Mouse (Mus musculus) lung, adult 18-20 months (tissue): ENCODE results near the gene Slc30a2.
A peak's percentile ranks its signal among the peaks of the same experiment; 100 is the strongest.
"Not testable (repeated sequence)": the region's sequence is repeated elsewhere in the genome, so short reads cannot be mapped to it uniquely, and the experiment has no call there.

Experiments
- DNase-seq, 2 experiments: peaks; one replicate each; pipeline ENCODE4 v3.0.0; 2022; ENCODE audit warnings: mixed read lengths in 2 of 2

Gene Slc30a2

GRCm38 (mm10) chr4:134361215-134361614 is 18.2 kb downstream of the Slc30a2 start:
- no peak for DNase-seq

- DNase-seq, result no peak
Measured at GRCm38 (mm10) chr4:134362124-134362523, 19.1 kb downstream of the Slc30a2 start.

GRCm38 (mm10) chr4:134362586-134362985 is 19.6 kb downstream of the Slc30a2 start:
- DNase-seq, result peak; percentile 53 to 67

GRCm38 (mm10) chr4:134365280-134365679 is 22.3 kb downstream of the Slc30a2 start:
- no peak for DNase-seq

- no peak for DNase-seq
Measured at GRCm38 (mm10) chr4:134370649-134371221, 27.8 kb downstream of the Slc30a2 start.

- no peak for DNase-seq
Measured at GRCm38 (mm10) chr4:134371316-134371855, 28.4 kb downstream of the Slc30a2 start.

- peak; percentile 86 to 89 for DNase-seq
Measured at GRCm38 (mm10) chr4:134372294-134372747, 29.3 kb downstream of the Slc30a2 start.

GRCm38 (mm10) chr4:134373295-134373694 is 30.3 kb downstream of the Slc30a2 start:
- no peak for DNase-seq

- no peak for DNase-seq
Measured at GRCm38 (mm10) chr4:134374306-134374705, 31.3 kb downstream of the Slc30a2 start.

GRCm38 (mm10) chr4:134378089-134378615 is 35.2 kb downstream of the Slc30a2 start:
- no peak for DNase-seq

- DNase-seq, result no peak
Measured at GRCm38 (mm10) chr4:134379510-134379909, 36.5 kb downstream of the Slc30a2 start.

- DNase-seq, result not testable (repeated sequence)
Measured at GRCm38 (mm10) chr4:134383750-134384149, 40.8 kb downstream of the Slc30a2 start, which contains the start of gene Extl1. Gene Extl1 (minus strand): TSS chr4:134383850.

- DNase-seq, result no peak
Measured at GRCm38 (mm10) chr4:134387268-134387667, 44.3 kb downstream of the Slc30a2 start.

GRCm38 (mm10) chr4:134388397-134388796 is 45.4 kb downstream of the Slc30a2 start:
- DNase-seq, result peak; percentile 61 to 68

GRCm38 (mm10) chr4:134391636-134392035 is 48.7 kb downstream of the Slc30a2 start:
- no peak for DNase-seq

GRCm38 (mm10) chr4:134392595-134392994 is 49.6 kb downstream of the Slc30a2 start:
- peak; percentile 65 to 82 for DNase-seq

- peak in 1 of 2 experiments; percentile 52 for DNase-seq
Measured at GRCm38 (mm10) chr4:134393026-134393425, 50.0 kb downstream of the Slc30a2 start.

GRCm38 (mm10) chr4:134395142-134395541 is 52.2 kb downstream of the Slc30a2 start:
- no peak for DNase-seq

GRCm38 (mm10) chr4:134395977-134396825 is 53.2 kb downstream of the Slc30a2 start, which contains the start of gene Pafah2:
Gene Pafah2 (plus strand): TSS chr4:134396320.
- peak; percentile 94 to 97 for DNase-seq

- DNase-seq, result peak; percentile 88 to 92
Measured at GRCm38 (mm10) chr4:134397121-134397520, 54.1 kb downstream of the Slc30a2 start.

GRCm38 (mm10) chr4:134397732-134398131 is 54.8 kb downstream of the Slc30a2 start:
- no peak for DNase-seq

GRCm38 (mm10) chr4:134400206-134400605 is 57.2 kb downstream of the Slc30a2 start:
- no peak for DNase-seq

GRCm38 (mm10) chr4:134401181-134401661 is 58.2 kb downstream of the Slc30a2 start:
- peak; percentile 56 to 62 for DNase-seq
